Mouse (Mus musculus) frontal cortex, adult (tissue): ENCODE data around the gene Pomgnt2.
"Not testable (repeated sequence)": the region's sequence is repeated elsewhere in the genome, so short reads cannot be mapped to it uniquely, and the experiment has no call there.

Experiments
- ATAC-seq: cut with Nextera tagmentation; 2 replicates; pipeline ENCODE4 v1.9.2; 2017; ENCODE audit warnings: mild to moderate bottlenecking, moderate library complexity, mixed read lengths; ENCODE audit not compliant: low TSS enrichment

The Pomgnt2 gene

GRCm38 (mm10) chr9:121997010-121997409 is at the start of gene Pomgnt2:
Pomgnt2 (minus strand) TSS chr9:121997110.
- no peak for ATAC-seq

- peak; percentile 9; the same call in 1 of the 2 replicates for ATAC-seq
Measured at GRCm38 (mm10) chr9:122039848-122040247, 42.9 kb upstream of the Pomgnt2 start.

GRCm38 (mm10) chr9:122038631-122039030 is 41.7 kb upstream of the Pomgnt2 start:
- ATAC-seq, result no peak

- no peak for ATAC-seq
Measured at GRCm38 (mm10) chr9:122036496-122037054, 39.7 kb upstream of the Pomgnt2 start.

- no peak for ATAC-seq
Measured at GRCm38 (mm10) chr9:122035807-122036206, 38.9 kb upstream of the Pomgnt2 start.

GRCm38 (mm10) chr9:122034949-122035348 is 38.0 kb upstream of the Pomgnt2 start:
- no peak for ATAC-seq

GRCm38 (mm10) chr9:122032071-122032470 is 35.2 kb upstream of the Pomgnt2 start:
- no peak for ATAC-seq

- ATAC-seq, result no peak
Measured at GRCm38 (mm10) chr9:122030706-122031105, 33.8 kb upstream of the Pomgnt2 start.

- ATAC-seq, result no peak
Measured at GRCm38 (mm10) chr9:122029765-122030164, 32.9 kb upstream of the Pomgnt2 start.

GRCm38 (mm10) chr9:122027914-122028745 is 31.2 kb upstream of the Pomgnt2 start:
- no peak for ATAC-seq

GRCm38 (mm10) chr9:122027081-122027913 is 30.4 kb upstream of the Pomgnt2 start:
- ATAC-seq, result no peak

GRCm38 (mm10) chr9:122025855-122026590 is 29.1 kb upstream of the Pomgnt2 start:
- ATAC-seq, result no peak

GRCm38 (mm10) chr9:122024419-122024818 is 27.5 kb upstream of the Pomgnt2 start:
- ATAC-seq, result no peak

GRCm38 (mm10) chr9:122023873-122024272 is 27.0 kb upstream of the Pomgnt2 start:
- no peak for ATAC-seq

- peak; percentile 34; the same call in 1 of the 2 replicates for ATAC-seq
Measured at GRCm38 (mm10) chr9:122022776-122023175, 25.9 kb upstream of the Pomgnt2 start.

GRCm38 (mm10) chr9:122021581-122021980 is 24.7 kb upstream of the Pomgnt2 start:
- no peak for ATAC-seq

- ATAC-seq, result not testable (repeated sequence)
Measured at GRCm38 (mm10) chr9:122021171-122021570, 24.3 kb upstream of the Pomgnt2 start.

GRCm38 (mm10) chr9:122020321-122020720 is 23.4 kb upstream of the Pomgnt2 start:
- ATAC-seq, result no peak

GRCm38 (mm10) chr9:122018782-122019395 is 22.0 kb upstream of the Pomgnt2 start:
- ATAC-seq, result peak; percentile 80; the same call in 1 of the 2 replicates

GRCm38 (mm10) chr9:122018079-122018478 is 21.2 kb upstream of the Pomgnt2 start:
- no peak for ATAC-seq

GRCm38 (mm10) chr9:122014241-122014667 is 17.3 kb upstream of the Pomgnt2 start:
- ATAC-seq, result peak; percentile 39
